Mouse (Mus musculus): ENCODE results near the gene Atg9b. TPM values are rescaled to one million over a fixed set of nuclear protein-coding genes. Genes with fewer than 3 reads are reported as not detected.

The Atg9b gene
- not detected for polyA plus RNA-seq (2017; shearing (Covaris generic))

DNA sequence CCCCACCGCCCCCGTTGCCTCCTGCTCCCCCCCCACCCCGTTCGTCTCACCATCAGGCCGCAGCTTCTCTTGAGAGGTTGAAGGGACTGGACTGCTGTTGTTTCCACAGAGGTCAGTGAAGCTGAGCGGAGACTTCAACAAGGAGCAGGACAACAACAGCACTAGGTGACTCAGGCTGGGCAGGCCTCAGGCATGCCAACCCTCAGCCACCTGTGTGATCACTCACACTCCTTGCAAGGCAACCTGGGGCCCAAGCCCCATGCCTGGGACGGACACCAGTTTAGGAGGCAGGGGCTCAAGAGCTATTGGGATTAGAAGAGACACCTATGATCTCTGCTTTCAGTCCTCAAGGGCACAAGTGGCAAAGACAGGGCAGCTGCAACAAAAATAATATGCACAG is at the start of gene Atg9b:
TSS of gene Atg9b (minus strand) at position 280 of the 400 bp plus-strand sequence.

GRCm38 (mm10) chr5:24423129-24424003 is 31.4 kb upstream of the Atg9b start, which contains the start of the genes Cdk5 and Slc4a2:
Gene Cdk5 (minus strand): TSS chr5:24423530.
Gene Slc4a2 (plus strand): TSS chr5:24423837.

GRCm38 (mm10) chr5:24413042-24413693 is 21.2 kb upstream of the Atg9b start, which contains the start of gene Asic3:
Gene Asic3 (plus strand): TSS chr5:24413392.

GRCm38 (mm10) chr5:24393392-24393997 is 1.6 kb upstream of the Atg9b start, which contains the start of gene Abcb8:
Gene Abcb8 (plus strand): TSS chr5:24393663.

DNA sequence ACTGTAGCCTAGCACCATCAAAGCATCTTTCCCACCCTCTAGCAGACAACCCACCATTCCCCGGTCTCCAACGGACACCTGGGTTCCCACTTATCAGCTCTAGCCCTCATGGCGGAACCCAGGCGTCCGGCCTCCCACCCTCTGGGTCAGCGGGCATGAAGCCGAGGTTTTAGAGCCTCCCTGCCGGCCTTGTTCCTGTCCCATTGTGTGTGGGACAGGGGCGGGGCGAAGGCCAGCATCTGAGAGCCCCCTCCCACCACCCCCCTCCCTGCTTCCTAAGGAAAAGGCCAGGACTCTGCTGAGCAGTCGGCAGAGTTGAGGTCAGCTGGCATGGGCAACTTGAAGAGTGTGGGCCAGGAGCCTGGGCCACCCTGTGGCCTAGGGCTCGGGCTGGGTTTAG is 27.4 kb downstream of the Atg9b start, which contains the start of gene Nos3:
TSS of gene Nos3 (plus strand) at position 303 of the 400 bp plus-strand sequence.

GRCm38 (mm10) chr5:24351278-24351677 is 40.7 kb downstream of the Atg9b start, which contains the start of gene Kcnh2:
Gene Kcnh2 (minus strand): TSS chr5:24351604.

Other genes starting within 250 kb of the Atg9b start
- 3.2 TPM for gene Nupl2, start 227.2 kb downstream of the Atg9b start, polyA plus RNA-seq (2017; shearing (Covaris generic))
- gene Kcnh2, start 40.5 kb downstream of the Atg9b start, polyA plus RNA-seq (2017; shearing (Covaris generic)): not detected
- 0.12 TPM for gene Nos3, start 27.3 kb downstream of the Atg9b start, polyA plus RNA-seq (2017; shearing (Covaris generic))
- 11.6 TPM for gene Abcb8, start 1.5 kb upstream of the Atg9b start, polyA plus RNA-seq (2017; shearing (Covaris generic))
- not detected for gene Asic3, start 21.2 kb upstream of the Atg9b start, polyA plus RNA-seq (2017; shearing (Covaris generic))
- gene Cdk5, start 31.4 kb upstream of the Atg9b start, polyA plus RNA-seq (2017; shearing (Covaris generic)): 55.1 TPM
- gene Slc4a2, start 31.7 kb upstream of the Atg9b start, polyA plus RNA-seq (2017; shearing (Covaris generic)): 28.7 TPM
- gene Fastk, start 53.1 kb upstream of the Atg9b start, polyA plus RNA-seq (2017; shearing (Covaris generic)): 92.8 TPM
- 53.9 TPM for gene Tmub1, start 55.7 kb upstream of the Atg9b start, polyA plus RNA-seq (2017; shearing (Covaris generic))
- 85.3 TPM for gene Agap3, start 60.0 kb upstream of the Atg9b start, polyA plus RNA-seq (2017; shearing (Covaris generic))
- not detected for gene Gbx1, start 135.1 kb upstream of the Atg9b start, polyA plus RNA-seq (2017; shearing (Covaris generic))
- not detected for gene Asb10, start 148.8 kb upstream of the Atg9b start, polyA plus RNA-seq (2017; shearing (Covaris generic))
- not detected for gene 4931409K22Rik, start 164.7 kb upstream of the Atg9b start, polyA plus RNA-seq (2017; shearing (Covaris generic))
- 58.7 TPM for gene Abcf2, start 185.3 kb upstream of the Atg9b start, polyA plus RNA-seq (2017; shearing (Covaris generic))
- 24.2 TPM for gene Chpf2, start 194.6 kb upstream of the Atg9b start, polyA plus RNA-seq (2017; shearing (Covaris generic))
- gene Smarcd3, start 232.3 kb upstream of the Atg9b start, polyA plus RNA-seq (2017; shearing (Covaris generic)): 0.83 TPM